Mouse (Mus musculus) mature B cell (primary cell): Measurements from ENCODE around the gene Taar2.

Source experiments
- in situ Hi-C: fragments of 300-500 bp; cut with MboI; formaldehyde crosslinking; loops from 2 replicates; pipeline ENCODE4 v1.14.3; 2019

Taar2 gene

DNA sequence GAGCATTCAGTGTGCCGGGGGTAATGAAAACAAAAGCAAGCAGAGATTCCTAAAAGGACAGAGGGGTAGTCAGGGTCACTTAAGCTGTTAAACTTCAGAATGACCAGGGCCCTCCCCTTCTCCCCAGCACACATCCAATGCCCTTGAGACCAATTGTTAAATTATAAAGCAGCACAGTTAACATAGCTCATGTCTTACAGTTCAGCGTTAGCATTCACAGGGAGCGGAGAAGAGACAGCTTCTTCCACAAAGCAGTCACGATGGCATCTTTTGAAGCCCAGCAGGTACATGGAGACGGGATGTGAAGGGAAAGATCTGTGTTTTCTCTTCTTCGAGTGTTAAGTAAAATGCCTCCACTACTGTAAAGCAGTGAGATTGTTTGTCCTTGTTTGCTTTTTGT, at the start of gene Taar2:
Gene Taar2, plus strand, starts transcription at position 261 of the 400 bp plus-strand sequence.
- in situ Hi-C loops: no loop called here

DNA sequence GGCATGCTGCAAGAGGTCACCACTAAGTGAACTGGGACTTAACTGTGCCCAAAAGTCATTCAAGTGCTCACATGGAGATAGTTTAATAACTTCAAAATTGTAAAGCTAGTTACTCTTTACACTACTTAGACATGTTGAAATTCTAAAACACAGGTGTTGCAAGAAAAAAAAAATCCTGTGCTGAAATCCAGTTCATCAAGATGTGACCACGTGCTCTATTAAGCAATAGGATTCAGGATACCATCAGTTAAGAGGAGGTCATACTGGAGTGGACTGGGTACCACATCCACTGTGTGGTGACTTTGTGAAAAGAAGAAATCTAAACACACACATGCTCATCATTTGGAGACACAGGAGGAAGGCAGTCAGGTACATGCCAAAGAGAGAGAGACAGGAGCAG, 45.4 kb upstream of the Taar2 start:
- in situ Hi-C loops: no loop called here

GRCm38 (mm10) chr10:23894601-23895349, 43.6 kb upstream of the Taar2 start, which contains the start of gene Vnn1:
TSS of gene Vnn1 (plus strand) at chr10:23894688.
- in situ Hi-C loops: no loop called here

DNA sequence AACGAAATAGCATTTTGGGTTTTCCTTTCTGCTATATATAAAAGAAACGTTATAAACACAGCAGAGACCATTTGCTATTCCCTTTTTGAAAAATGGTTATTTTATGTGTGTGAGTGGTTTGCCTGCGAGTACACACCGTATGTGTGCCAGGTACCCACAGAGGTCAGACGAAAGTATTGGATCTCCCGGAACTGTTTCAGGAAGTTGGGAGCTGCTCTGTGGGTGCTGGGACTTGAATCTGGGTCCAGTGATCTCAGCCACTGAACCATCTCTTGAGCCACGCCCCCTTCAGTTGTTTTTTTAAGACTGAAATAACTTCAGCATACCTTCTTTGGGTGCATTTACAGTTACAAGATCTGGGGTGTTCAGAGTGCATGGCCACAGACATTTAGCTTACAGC, 43.0 kb upstream of the Taar2 start:
- in situ Hi-C loops: no loop called here

DNA sequence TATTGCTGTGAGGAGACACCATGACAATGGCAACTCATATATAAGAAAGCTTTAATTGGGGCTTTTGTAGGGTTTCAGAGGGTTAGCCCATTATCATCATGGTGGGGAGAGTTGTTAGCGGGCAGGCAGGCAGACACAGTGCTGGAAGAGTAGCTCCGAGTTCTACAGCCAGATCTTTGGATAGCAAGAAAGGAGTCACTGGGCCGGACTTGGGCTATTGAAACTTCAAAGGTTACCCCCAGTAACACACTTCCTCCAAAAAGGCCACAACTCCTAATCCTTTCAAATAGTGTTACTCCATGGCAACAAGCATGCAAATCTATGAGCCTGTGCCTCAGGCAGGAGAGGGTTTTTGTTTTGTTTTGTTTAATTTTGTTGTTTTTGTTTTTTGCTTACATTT, 37.3 kb upstream of the Taar2 start:
- in situ Hi-C loops: no loop called here

- in situ Hi-C loops: no loop called here
Measured at GRCm38 (mm10) chr10:23905661-23906060, 32.7 kb upstream of the Taar2 start.

DNA sequence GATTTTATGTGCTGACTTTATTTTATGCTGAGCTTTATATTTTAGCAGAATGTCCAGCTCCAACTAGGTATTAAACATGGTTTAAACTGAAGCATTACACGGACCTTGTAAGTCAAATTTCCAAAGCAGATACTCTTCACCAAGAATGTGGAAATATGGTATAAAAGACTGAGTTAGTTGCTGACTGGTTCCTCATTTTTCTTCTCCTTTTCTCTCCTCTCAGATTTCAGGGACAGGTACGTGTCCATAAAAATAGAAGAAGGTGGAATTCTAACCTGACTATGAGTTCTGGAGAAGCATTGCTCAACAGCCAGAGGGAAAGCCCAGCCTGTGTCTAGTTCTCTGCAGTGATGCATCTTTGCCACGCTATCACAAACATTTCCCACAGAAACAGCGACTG, 18.3 kb upstream of the Taar2 start, which contains the start of gene Taar1:
Gene Taar1, plus strand, starts transcription at position 301 of the 400 bp plus-strand sequence.
- in situ Hi-C loops: no loop called here

DNA sequence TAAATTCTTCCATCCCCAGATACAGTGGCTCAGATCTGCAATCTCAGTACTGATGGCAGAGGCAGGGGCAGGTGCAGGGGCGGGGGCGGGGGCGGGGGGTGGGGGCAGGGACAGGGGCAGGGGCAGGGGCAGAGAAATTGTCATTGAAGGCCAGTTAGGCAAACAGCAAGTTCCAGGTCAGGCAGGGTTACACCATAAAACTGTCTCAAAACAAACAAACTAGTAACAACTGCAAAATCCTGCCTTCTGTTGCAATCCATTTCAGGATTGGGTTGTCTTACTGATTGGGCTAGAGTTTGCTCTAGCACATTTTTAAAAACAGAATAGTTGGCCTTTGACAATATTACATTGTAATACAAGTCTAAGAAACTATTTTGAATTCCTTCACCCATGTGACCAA, 15.9 kb upstream of the Taar2 start:
- in situ Hi-C loops: no loop called here

GRCm38 (mm10) chr10:23923941-23924340, 14.4 kb upstream of the Taar2 start:
- in situ Hi-C loops: no loop called here

DNA sequence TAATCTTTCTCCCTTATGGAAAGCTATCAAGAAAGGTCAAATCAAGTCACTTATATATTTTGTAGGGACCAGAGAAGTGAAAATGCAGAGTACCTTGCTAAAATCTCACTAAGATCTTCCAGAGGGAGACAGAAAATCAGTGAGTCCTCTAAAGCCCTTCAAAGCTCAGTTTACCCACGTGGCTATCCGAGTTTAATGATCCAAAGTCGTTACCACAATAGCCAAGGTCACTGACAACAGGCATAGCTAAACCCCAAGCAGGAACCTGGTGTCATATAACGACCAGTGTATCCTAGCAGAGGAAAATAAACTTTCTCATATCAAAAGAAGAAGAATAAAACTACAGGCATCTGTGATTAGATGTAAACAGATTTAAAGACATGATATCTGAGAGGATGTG, 759 bp upstream of the Taar2 start:
- in situ Hi-C loops: no loop called here

DNA sequence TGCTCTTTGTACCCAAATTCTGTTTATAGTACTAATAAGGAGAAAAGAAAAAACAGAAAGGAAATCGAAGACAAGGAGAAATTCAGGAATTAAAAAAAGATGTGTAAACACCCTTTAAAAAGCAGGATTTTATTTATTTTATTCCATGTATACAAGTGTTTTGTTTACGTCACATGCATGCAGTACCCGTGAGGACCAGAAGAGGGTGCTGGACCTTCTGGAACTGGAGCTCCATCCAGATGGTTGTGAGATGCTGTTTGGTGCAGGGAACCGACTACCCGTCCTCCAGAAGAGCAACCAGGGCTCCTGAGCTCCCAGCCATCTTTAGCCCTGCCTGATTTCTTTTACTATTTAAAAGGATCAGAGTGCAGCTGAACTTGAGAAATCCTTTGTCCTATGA, 4.1 kb downstream of the Taar2 start:
- in situ Hi-C loops: no loop called here

- in situ Hi-C loops: no loop called here
Measured at GRCm38 (mm10) chr10:23948026-23948425, 9.7 kb downstream of the Taar2 start.

- in situ Hi-C loops: no loop called here
Measured at GRCm38 (mm10) chr10:23949508-23950005, 11.2 kb downstream of the Taar2 start, which contains the start of gene Taar3. TSS of gene Taar3 (plus strand) at chr10:23949558.

- in situ Hi-C loops: no loop called here
Measured at GRCm38 (mm10) chr10:23951714-23952113, 13.3 kb downstream of the Taar2 start.

DNA sequence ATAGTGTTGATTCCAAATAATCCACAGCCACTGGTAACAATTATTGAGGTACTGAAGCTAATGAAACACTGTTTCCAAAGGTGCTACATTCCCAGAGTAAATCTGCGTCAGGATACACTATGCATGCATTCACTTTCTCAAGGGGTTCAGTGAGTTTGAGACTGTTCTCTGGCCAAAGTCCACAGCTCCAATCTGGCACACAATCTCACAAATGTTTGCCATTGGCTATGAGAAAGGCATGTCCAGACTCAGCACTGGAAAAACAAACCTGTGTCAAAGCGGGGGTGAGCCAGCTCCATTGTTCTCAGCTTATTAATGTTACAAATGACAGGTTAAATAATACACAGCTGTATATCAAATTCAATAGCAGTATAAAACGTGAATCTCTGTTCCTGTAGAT, 20.7 kb downstream of the Taar2 start:
- in situ Hi-C loops: no loop called here

- in situ Hi-C loops: no loop called here
Measured at GRCm38 (mm10) chr10:23960444-23960915, 22.1 kb downstream of the Taar2 start, which contains the start of gene Taar4. TSS of gene Taar4 (plus strand) at chr10:23960494.

- in situ Hi-C loops: no loop called here
Measured at GRCm38 (mm10) chr10:23963444-23963843, 25.1 kb downstream of the Taar2 start.

- in situ Hi-C loops: no loop called here
Measured at GRCm38 (mm10) chr10:23964921-23965610, 26.7 kb downstream of the Taar2 start.

DNA sequence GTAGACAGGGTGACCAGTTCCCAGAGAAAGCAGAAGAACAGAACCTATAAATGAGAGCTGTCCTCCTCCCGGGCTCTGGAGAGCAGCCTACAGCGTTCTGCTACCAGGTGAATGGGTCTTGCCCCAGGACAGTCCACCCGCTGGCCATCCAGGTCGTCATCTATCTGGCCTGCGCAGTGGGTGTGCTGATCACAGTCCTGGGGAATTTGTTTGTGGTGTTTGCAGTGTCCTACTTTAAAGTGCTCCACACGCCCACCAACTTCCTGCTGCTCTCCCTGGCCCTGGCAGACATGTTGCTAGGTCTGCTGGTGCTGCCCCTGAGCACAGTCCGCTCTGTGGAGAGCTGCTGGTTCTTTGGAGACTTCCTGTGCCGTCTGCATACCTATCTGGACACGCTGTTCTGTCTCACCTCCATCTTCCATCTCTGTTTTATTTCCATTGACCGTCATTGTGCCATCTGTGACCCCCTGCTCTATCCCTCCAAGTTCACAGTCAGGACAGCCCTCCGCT, 32.3 kb downstream of the Taar2 start, which contains the start of gene Taar5:
Gene Taar5, plus strand, starts transcription at position 51 of the 510 bp plus-strand sequence.
- in situ Hi-C loops: no loop called here

- in situ Hi-C loops: no loop called here
Measured at GRCm38 (mm10) chr10:23971256-23971655, 32.9 kb downstream of the Taar2 start.

GRCm38 (mm10) chr10:23977958-23978357, 39.6 kb downstream of the Taar2 start:
- in situ Hi-C loops: no loop called here

GRCm38 (mm10) chr10:23978901-23979705, 40.7 kb downstream of the Taar2 start:
- in situ Hi-C loops: no loop called here
